Mouse (Mus musculus): Measurements from ENCODE around the gene Apela. TPM values are rescaled to one million over a fixed set of nuclear protein-coding genes. Genes with fewer than 3 reads are reported as not detected.

Gene Apela
- total RNA-seq (2018; cell fraction: chromatin; rRNA removed): not detected
- total RNA-seq (2018; cell fraction: cytosol; rRNA removed): not detected
- total RNA-seq (2018; cell fraction: nucleus; rRNA removed): not detected
- polyA plus RNA-seq (2018): not detected in 3 replicates

GRCm38 (mm10) chr8:65037117-65037533 is at the start of gene Apela:
Gene Apela, minus strand, starts transcription at chr8:65037336.
- Histone ChIP-seq H3K36me3 (ENCODE audit: inconsistent target) (no peaks in the 10 kb centered on the region), H3K79me2 (ENCODE audit: inconsistent target) (no peaks in the 10 kb centered on the region), H3K27ac (no peak within 1 kb of the TSS), H3K4me3 (ENCODE audit: inconsistent target) (no peak within 1 kb of the TSS)
- 4% methylated on average over 8 of the region's 8 CpGs for WGBS (ENCODE audit: missing documents)

GRCm38 (mm10) chr8:65085680-65086079 is 48.5 kb upstream of the Apela start:
- Histone ChIP-seq H3K27ac (no peak overlapping the region), H3K79me2 (ENCODE audit: inconsistent target) (no peaks in the 10 kb centered on the region), H3K36me3 (ENCODE audit: inconsistent target) (no peaks in the 10 kb centered on the region), H3K4me3 (ENCODE audit: inconsistent target) (no peak overlapping the region)
- WGBS (ENCODE audit: missing documents): 67% methylated on average over 2 of the region's 2 CpGs

GRCm38 (mm10) chr8:65080731-65081130 is 43.6 kb upstream of the Apela start:
- WGBS (ENCODE audit: missing documents): 20% methylated on average over 9 of the region's 9 CpGs
- H3K79me2 ChIP-seq (ENCODE audit: inconsistent target): no peaks in the 10 kb centered on the region
- no peak overlapping the region for H3K4me3 ChIP-seq (ENCODE audit: inconsistent target)
- no peaks in the 10 kb centered on the region for H3K36me3 ChIP-seq (ENCODE audit: inconsistent target)
- H3K27ac ChIP-seq: no peak overlapping the region

- H3K4me3 ChIP-seq (ENCODE audit: inconsistent target): no peak within 1 kb of the TSS
- no peak within 1 kb of the TSS for H3K27ac ChIP-seq
- WGBS (ENCODE audit: missing documents): 67% methylated on average over 1 of the region's 2 CpGs
- H3K36me3 ChIP-seq (ENCODE audit: inconsistent target): no peaks in the 10 kb centered on the region
- no peaks in the 10 kb centered on the region for H3K79me2 ChIP-seq (ENCODE audit: inconsistent target)
Observed at GRCm38 (mm10) chr8:65074733-65075132, 37.6 kb upstream of the Apela start, which contains the start of gene Gm10663. Gene Gm10663, plus strand, starts transcription at chr8:65075033.

GRCm38 (mm10) chr8:65070996-65071395 is 33.9 kb upstream of the Apela start:
- no peaks in the 10 kb centered on the region for H3K36me3 ChIP-seq (ENCODE audit: inconsistent target)
- H3K4me3 ChIP-seq (ENCODE audit: inconsistent target): no peak overlapping the region
- no peaks in the 10 kb centered on the region for H3K79me2 ChIP-seq (ENCODE audit: inconsistent target)
- 72% methylated on average over 4 of the region's 4 CpGs for WGBS (ENCODE audit: missing documents)
- H3K27ac ChIP-seq: no peak overlapping the region

- Histone ChIP-seq H3K79me2 (ENCODE audit: inconsistent target) (no peaks in the 10 kb centered on the region), H3K4me3 (ENCODE audit: inconsistent target) (no peak overlapping the region), H3K36me3 (ENCODE audit: inconsistent target) (no peaks in the 10 kb centered on the region), H3K27ac (no peak overlapping the region)
- WGBS (ENCODE audit: missing documents): 80% methylated on average over 1 of the region's 4 CpGs
Observed at GRCm38 (mm10) chr8:65068473-65068819, 31.3 kb upstream of the Apela start.

- Histone ChIP-seq H3K36me3 (ENCODE audit: inconsistent target) (no peaks in the 10 kb centered on the region), H3K27ac (no peak overlapping the region), H3K79me2 (ENCODE audit: inconsistent target) (no peaks in the 10 kb centered on the region), H3K4me3 (ENCODE audit: inconsistent target) (no peak overlapping the region)
- 72% methylated on average over 10 of the region's 10 CpGs for WGBS (ENCODE audit: missing documents)
Observed at GRCm38 (mm10) chr8:65067694-65068472, 30.7 kb upstream of the Apela start.

- Histone ChIP-seq H3K4me3 (ENCODE audit: inconsistent target) (no peak overlapping the region), H3K36me3 (ENCODE audit: inconsistent target) (no peaks in the 10 kb centered on the region), H3K27ac (no peak overlapping the region), H3K79me2 (ENCODE audit: inconsistent target) (no peaks in the 10 kb centered on the region)
- WGBS (ENCODE audit: missing documents): 89% methylated on average over 4 of the region's 4 CpGs
Observed at GRCm38 (mm10) chr8:65067031-65067430, 29.9 kb upstream of the Apela start.

- 94% methylated on average over 3 of the region's 3 CpGs for WGBS (ENCODE audit: missing documents)
- no peak overlapping the region for H3K4me3 ChIP-seq (ENCODE audit: inconsistent target)
- no peaks in the 10 kb centered on the region for H3K36me3 ChIP-seq (ENCODE audit: inconsistent target)
- no peaks in the 10 kb centered on the region for H3K79me2 ChIP-seq (ENCODE audit: inconsistent target)
- H3K27ac ChIP-seq: no peak overlapping the region
Observed at GRCm38 (mm10) chr8:65065622-65066021, 28.5 kb upstream of the Apela start.

- no peaks in the 10 kb centered on the region for H3K79me2 ChIP-seq (ENCODE audit: inconsistent target)
- no peak overlapping the region for H3K27ac ChIP-seq
- 84% methylated on average over 2 of the region's 2 CpGs for WGBS (ENCODE audit: missing documents)
- H3K36me3 ChIP-seq (ENCODE audit: inconsistent target): no peaks in the 10 kb centered on the region
- H3K4me3 ChIP-seq (ENCODE audit: inconsistent target): no peak overlapping the region
Observed at GRCm38 (mm10) chr8:65064071-65064470, 26.9 kb upstream of the Apela start.

GRCm38 (mm10) chr8:65062195-65062594 is 25.1 kb upstream of the Apela start:
- Histone ChIP-seq H3K27ac (no peak overlapping the region), H3K4me3 (ENCODE audit: inconsistent target) (no peak overlapping the region), H3K36me3 (ENCODE audit: inconsistent target) (no peaks in the 10 kb centered on the region), H3K79me2 (ENCODE audit: inconsistent target) (no peaks in the 10 kb centered on the region)
- 89% methylated on average over 4 of the region's 4 CpGs for WGBS (ENCODE audit: missing documents)

GRCm38 (mm10) chr8:65056722-65057121 is 19.6 kb upstream of the Apela start:
- H3K4me3 ChIP-seq (ENCODE audit: inconsistent target): no peak overlapping the region
- H3K27ac ChIP-seq: no peak overlapping the region
- no peaks in the 10 kb centered on the region for H3K79me2 ChIP-seq (ENCODE audit: inconsistent target)
- WGBS (ENCODE audit: missing documents): 93% methylated on average over 4 of the region's 4 CpGs
- H3K36me3 ChIP-seq (ENCODE audit: inconsistent target): no peaks in the 10 kb centered on the region

GRCm38 (mm10) chr8:65053968-65054367 is 16.8 kb upstream of the Apela start:
- Histone ChIP-seq H3K36me3 (ENCODE audit: inconsistent target) (no peaks in the 10 kb centered on the region), H3K4me3 (ENCODE audit: inconsistent target) (no peak overlapping the region), H3K79me2 (ENCODE audit: inconsistent target) (no peaks in the 10 kb centered on the region), H3K27ac (no peak overlapping the region)
- 81% methylated on average over 5 of the region's 5 CpGs for WGBS (ENCODE audit: missing documents)

GRCm38 (mm10) chr8:65053554-65053953 is 16.4 kb upstream of the Apela start:
- WGBS (ENCODE audit: missing documents): 79% methylated on average over 3 of the region's 3 CpGs
- Histone ChIP-seq H3K27ac (no peak overlapping the region), H3K36me3 (ENCODE audit: inconsistent target) (no peaks in the 10 kb centered on the region), H3K4me3 (ENCODE audit: inconsistent target) (no peak overlapping the region), H3K79me2 (ENCODE audit: inconsistent target) (no peaks in the 10 kb centered on the region)

- no peaks in the 10 kb centered on the region for H3K79me2 ChIP-seq (ENCODE audit: inconsistent target)
- no peak overlapping the region for H3K27ac ChIP-seq
- H3K4me3 ChIP-seq (ENCODE audit: inconsistent target): no peak overlapping the region
- 97% methylated on average over 3 of the region's 4 CpGs for WGBS (ENCODE audit: missing documents)
- no peaks in the 10 kb centered on the region for H3K36me3 ChIP-seq (ENCODE audit: inconsistent target)
Observed at GRCm38 (mm10) chr8:65047801-65048200, 10.7 kb upstream of the Apela start.

Measured in macrophage (primary cell).